Mouse (Mus musculus) spleen, adult 18-20 months (tissue): Measurements from ENCODE around the gene Sema3f.
A peak's percentile ranks its signal among the peaks of the same experiment; 100 is the strongest.

Source experiments
- DNase-seq, 2 experiments: peaks; one replicate each; pipeline ENCODE4 v3.0.0; 2022; ENCODE audit warnings: mixed read lengths in 2 of 2

Sema3f gene

DNA sequence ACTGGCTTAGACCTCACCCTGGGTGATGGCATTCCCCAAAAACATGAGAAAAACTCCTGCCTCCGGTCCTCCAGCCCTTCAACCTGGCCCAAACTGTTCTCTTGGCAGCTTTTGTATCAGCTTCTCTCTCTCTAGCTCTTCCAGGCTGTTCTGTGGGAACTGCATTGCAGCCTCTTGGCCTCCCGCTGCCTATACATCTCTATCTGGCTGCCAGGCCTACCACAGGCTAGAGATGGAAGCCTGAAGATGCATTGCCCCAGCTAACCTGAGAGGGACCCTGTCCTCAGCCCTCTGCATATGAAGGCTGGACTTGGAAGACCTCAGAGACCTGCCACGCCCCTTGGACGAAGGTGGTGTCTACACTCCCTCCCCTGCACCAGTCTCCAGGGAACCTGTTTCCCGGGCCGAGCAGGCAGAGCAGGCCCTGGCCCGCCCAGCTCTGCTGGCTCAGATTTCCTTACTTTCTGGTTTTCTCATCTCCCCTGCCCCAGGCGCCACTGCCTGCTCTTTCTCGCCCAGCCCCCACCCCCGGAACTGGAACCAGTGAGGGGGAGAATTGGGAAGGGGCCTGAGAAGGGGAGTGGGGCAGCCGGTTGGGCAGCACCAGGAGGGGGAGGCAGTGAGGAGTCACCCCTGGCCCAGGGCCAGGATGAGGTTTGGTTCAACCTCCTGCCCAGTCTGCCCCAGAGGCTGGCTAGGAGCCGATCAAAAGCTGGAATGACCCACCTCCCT lies 4.1 kb upstream of the Sema3f start:
- no peak for DNase-seq

DNA sequence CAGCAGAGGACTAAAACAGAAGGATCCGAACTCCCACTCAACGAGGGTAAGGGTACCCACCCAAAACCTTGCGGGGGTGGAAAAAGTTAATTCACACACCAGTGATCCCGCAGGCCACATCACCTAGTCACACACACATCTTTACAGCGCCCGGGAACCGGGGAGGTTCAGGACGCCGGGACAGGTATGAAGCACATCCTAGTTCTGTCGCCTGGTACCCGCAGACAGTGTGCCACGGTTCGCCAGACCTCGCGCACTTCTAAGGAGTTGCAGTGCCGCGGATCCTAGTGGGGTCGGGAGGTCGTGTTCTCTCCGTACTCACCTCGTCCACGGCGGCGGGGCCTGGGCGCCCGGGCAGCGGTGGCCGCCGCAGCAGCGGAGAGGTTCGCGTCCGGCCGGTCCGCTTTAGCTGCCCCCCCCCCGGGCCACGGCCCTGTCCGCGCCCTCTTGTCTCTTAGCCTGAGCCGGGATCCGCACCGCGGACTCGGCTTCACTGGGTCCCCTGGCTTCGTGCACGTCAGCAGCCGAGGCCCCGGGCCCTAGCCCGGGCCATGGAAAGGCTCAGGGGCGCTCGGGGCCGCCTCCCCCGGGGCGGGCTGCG lies 1.1 kb downstream of the Sema3f start:
- DNase-seq = peak in 1 of 2 experiments; percentile 11

DNA sequence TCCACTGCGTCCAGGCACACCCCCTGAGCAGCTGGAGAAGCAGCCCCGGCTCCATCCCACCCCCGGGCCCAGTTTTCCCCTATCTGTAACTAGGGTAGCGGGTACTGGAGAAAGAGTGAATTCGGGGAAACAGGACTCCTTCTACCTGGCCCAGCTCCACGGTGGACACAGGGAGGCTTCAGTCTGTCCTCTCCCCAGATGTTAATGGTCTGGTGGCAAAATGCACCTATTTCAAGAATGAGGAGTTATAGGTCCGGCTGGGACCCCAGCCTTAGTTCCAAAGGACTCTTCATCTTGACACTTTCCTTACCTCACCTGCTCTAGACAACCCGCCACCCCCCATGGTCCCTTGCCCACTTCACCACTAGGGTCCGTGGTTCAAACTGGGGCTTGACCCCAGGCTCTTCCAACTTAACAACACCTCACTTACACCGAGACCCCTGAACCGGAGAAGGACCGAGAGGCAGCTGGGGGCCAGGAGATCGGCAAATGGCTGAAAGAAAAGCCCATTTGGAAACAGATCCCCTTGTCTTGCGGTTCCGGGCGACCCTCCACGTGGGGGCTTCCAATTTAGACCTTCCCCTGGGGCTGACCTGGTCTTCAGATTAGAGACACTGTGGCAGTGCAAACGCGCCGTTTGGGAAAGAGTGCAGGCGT lies 1.7 kb downstream of the Sema3f start:
- no peak for DNase-seq

DNA sequence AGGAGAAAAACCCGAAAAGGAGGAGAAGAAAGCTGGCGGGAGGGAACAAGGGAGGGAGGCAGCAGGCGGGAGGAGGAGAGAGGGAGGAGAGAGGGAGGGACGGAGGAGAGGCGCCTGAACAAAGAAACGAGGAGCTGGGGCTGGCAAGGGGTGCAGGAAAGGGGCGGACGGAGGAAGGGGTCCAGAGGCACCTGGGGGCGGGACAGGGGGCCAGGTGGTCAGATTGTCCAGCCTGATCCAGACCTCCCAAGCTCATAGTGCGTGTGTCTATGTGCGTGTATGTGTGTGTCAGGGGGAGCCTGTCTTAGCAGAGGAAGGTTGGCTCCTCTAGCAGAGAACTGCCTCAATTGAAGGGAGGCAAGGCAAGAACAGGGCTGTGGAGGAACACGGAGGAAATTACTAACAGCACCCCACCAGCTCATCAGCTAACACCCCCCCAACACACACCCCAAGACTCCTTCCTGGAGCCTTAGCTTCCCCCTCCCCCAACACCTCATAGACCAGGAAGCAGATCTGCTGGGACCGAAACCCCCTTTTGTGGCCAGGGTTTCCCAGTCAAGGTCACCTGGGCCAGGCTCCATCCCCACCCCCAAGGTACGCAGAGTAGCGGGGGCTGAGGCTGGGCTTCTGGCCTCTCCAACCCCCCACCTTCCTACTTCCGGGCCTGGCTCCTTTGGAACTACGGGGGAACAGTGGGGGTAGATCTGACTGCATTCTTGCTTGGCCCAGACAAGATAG lies 2.4 kb downstream of the Sema3f start:
- no peak for DNase-seq

DNA sequence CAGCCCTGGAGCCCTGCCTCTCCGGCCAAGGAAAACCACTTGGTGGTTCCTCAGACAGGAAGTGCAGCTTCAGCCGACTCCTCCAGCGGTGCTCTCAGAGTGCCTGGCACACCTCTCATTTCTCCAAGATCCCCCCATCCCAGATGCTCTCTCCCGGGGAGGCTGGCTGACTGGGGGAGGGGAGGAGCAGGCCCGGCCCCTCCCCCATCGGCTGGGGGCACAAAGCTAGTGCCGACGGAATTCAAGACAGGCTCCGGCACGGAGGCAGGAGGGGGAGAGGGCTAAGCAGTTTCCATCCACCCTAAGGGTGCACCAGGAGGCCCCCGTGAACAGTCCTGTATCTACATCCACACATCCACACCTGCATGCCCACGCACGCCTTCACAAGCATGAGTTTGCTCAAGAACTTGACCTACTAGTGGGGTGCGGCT lies 3.5 kb downstream of the Sema3f start:
- no peak for DNase-seq

DNA sequence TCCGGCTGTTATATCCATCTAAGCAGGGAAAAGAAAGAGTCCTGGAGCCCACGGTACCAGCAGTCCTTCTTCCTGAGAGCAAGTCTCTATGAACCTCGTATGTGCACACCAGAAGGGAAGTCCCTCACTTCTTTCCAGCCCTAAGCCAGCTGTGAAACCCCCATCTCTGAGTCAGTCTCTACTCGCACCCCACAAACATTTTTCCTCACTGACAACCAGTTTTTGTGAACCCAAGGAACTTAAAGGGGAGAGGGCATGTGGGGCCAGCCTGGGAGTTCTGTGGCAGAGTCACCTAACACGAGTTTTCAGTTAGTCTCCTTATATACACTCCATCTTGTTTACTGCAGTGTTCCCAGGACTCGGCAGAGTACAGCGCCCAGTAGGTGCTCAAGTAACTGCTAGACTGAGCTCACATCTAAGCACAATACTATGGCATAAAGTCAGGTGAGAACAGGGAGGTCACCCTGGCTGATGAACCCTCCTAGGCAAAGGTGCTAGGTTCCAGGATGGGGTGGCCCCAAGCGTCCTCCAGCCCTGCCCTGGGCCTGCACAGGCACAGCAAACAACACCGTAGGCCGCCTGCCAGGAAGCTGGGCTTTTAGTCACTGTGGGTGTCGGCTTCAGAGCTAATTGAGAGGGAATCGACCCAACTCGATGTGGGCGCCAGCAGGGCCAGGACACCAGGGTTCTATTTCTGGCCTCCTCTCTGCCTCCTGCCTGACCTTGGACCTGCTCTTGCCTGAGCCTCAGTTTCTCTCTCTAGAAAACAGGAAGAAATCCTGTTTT lies 6.7 kb downstream of the Sema3f start:
- no peak for DNase-seq

DNA sequence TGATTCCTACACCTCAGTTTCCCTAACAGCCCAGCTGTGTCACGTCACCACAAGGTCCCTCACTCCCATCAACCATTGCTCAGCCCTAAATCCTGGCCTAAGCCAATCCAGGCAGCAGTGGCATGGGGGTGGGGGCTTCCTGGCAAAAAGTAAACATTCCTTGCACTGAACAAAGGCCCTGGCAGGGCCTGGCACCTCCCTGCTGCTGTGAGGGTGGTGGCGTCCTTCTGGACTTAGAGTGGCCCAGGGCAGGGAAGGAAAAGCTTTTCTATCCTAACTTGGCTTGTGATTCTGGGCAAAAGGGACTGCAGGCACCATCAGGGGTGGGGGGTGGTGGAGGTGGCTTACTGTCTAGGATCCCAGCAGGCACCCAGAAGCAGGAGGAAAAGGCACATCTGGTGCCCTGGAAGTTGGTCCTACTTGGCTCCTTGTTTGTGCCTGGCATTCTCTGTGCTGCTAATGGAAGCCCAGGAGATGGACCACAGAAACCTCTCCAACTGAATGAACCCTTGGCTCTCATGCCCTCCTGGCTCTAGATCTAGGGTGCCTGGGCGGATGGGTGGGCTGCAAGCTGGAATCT lies 7.6 kb downstream of the Sema3f start:
- no peak for DNase-seq

DNA sequence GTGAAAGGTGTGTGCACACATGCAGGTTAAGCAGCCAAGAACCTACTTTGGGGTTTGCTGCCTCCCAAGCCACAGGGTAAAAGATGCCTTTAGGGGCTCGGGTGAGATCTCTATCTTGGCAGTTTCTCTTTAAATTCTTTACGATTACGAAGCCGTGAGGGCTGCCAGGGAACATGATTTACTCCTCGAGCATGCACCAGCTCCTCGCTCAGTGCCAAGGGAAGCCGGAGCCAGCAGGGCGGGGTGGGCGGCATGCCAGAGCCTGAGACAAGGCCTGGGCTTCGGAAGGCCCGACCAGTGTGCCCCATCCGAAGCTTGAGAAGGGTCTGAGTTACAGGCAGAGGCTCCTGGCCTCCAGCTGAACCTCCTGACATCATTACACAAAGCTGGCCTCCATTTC lies 8.7 kb downstream of the Sema3f start:
- no peak for DNase-seq

DNA sequence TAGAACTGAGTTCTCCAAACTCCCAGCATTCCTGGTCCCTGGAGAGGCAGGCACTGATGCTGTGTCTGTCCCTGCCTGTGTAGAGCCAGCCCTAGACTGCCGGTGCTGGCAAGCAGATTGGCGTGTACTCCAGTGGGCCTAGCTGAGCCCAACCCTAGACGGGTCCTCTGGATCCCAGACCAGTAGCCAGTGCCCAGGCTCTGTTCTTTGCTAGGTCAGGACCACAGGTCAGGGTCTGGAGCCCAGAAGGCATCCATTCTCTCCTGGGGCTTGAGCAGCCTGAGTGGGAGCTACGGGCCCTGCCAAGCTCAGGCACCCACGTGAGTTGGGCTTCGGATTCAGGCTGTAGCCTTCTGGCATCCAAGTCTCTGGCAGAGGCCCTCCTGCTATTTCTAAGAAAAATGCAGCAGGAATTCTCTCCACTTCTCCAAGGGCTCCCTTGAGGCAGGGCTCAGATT lies 10.1 kb downstream of the Sema3f start:
- DNase-seq = no peak

DNA sequence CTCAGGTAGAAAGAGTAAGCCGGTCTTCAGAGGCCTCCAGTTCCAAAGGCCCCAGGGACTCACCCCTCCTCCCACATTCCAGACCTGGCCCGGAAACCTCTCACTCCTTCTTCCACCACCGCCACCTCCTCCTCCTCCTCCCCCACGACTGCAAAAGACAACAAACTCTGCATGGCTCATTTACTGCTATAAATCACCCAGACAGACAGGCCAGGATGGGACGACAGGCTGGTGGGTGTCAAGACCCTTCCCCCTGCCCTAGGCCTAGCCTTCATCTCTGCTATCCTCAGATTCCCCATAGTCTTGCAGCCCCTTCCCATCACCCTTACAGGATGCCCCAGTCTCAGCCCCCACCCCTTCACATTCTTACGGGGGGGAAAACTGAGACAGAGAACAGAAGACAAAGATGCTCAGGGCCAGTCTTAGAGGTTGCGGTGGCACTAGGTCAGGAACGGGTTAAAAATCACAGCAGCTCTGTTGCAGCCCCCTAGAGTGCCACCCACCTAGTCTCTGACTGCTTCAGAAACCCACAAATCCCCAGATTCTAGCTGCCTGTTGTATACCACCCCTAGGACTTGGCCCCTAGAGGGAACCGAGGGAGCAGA lies 10.8 kb downstream of the Sema3f start:
- DNase-seq = no peak

DNA sequence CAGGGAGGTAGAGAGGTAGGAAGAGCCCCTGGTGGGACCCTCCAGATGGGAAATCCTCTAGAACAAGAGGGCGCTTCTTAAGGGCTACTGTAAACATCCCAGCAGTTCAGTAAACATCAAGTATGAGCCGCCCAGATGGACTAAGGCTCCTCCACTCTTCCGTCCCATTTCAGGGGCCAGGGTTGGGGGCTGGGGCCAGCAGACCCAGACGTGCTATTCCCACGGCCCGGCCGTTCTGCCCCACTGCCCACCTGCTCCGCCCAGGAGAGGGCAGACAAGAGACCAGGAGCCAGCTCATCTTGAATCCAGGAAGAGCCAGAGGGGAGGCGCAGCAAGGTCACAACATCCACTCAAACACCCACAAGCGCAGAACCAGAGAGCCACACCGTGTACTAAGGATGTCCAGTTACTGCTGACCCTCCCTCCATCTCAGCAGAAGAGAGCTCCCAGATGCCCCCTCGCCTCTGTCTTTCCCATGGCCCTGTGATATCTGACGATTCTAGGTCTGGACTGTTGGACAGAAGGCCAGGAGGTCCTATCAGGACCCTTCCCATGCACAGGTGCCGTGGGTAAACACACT lies 11.6 kb downstream of the Sema3f start:
- DNase-seq = no peak

DNA sequence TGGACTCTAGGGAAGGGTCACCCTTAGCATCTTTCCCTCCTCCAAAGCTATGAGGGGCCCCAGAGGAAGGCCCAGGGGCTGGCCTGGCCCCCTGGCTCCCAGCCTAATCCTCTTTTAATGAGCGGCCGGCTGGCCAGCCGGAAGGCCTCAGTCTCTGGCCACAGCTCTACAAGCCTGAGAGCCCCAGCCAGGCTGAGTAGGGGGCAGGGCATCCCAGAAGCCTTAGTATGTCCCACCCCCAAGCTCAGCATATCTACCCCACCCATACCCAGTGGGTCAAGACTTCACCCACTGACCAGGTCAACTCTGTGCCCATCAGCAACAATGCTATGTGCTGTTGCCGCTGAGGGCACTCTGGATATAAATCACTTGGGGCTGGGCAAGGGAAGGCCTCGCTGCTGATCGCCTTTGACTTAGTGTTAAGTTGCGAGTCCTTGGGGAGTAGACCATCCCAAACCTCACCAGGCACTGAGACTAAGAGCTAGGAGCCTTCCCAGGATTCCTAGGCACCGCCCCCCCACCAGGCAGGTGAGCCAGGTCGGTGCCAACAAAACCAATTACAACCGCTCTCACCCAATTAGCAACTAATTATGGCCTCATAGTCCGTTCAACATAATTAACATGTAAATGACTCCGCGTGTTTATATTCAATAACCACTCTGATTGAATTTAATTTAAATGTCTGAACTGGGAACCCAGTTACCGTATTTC lies 12.3 kb downstream of the Sema3f start:
- no peak for DNase-seq

DNA sequence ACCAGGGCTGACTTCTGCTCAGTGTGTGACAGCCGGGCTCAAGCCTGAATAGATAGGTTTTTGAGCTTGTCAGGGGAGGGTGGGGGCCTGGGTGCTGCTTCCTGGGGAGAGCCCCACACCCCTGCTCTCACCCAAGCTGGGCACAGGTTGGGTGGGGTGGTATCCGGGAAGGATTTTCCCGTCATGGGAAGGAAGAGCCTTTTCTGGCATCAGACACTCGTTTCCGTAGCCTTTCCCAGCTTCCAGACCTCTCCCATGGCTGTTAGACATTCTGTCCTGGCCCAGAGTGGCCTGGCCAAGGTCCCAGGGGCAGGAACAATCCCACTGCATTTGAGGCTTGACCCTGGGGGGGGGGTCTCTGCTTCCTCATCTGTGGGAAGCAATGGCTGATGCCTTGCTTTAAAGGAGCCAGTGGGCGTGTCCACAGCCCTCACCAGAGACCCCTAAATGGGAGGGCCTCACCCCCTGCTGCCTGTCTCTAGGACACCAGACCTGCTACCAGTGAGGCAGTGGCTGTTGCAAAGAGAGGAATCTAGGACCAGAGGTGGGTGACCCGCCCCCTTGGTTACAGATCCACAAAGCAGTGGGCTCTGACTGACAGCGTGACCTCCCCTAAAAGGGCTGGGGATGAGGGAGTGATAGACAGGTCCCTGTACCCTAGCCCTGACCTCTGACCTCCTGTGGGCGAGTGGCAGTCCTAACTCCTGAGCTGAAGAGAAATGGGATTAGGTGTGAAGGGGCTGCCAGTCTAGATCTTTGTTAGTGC lies 13.2 kb downstream of the Sema3f start:
- DNase-seq = no peak

DNA sequence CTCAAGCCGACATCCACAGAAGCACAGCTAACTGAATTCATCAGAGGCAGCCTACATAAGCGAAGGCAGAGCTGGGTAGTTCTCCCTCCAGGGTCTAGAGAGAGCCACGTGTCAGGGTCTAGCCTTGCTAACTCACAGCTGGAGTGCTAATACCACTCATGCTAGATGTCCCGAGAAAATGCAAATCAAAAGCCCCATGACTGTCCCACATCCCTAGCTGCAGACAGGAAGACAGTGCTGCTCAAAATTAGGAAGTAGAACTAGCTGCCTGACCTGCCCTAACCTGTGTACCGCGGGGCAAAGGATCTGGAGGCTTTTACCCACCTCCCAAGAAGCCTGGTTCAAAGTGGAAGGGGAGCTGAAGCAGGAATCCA lies 14.2 kb downstream of the Sema3f start:
- DNase-seq = no peak

DNA sequence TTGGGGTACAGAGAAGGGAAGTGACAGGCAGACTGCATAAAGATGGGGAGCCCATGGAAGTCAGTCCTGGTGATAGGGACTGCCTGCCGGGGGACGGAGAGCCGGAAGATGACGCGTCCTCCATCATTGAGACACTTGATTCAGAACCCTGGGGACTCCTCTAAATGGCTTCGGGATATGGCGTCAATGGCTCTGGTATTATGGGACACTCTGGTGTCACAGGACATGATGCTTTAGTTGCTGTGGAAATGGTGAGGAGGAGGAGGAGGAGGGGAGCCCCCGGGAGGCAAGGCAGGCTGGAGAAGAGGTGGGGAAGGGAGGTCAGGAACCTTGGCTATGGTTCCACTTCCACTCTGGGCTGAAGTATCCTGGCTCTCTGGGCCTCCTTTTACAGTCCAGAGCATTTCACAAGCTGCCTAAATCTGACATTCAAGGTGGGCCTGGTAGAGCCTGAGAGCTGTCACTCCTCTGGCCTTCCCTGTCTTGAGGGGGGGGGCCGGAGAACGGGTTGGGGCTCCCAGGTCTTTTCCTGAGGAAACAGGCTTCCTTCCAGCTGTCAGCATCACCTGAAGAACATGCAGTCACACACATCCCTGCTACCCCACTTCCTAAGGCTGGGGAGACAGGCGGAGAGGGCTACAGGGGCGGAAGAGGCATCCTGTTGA lies 14.7 kb downstream of the Sema3f start:
- no peak for DNase-seq

DNA sequence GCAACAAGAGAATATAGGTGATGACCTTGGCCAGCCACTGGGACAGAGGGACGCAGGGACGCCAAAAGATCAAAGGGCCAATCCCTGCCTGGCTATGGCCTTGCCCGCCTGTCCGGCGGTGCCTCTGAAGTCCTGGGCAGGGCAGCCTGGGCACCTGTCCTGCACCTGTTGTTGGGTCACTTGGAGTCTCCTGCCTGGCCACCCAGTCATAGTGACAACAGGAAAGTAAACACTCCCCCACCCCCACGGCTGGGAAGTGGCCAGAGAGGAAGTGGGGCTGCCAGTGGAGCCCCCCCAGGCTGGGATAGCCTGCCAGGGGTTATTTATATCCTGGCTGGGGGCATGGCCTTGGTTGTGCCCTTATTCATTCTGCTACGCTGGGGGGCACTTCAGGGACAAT lies 15.6 kb downstream of the Sema3f start:
- DNase-seq = no peak

DNA sequence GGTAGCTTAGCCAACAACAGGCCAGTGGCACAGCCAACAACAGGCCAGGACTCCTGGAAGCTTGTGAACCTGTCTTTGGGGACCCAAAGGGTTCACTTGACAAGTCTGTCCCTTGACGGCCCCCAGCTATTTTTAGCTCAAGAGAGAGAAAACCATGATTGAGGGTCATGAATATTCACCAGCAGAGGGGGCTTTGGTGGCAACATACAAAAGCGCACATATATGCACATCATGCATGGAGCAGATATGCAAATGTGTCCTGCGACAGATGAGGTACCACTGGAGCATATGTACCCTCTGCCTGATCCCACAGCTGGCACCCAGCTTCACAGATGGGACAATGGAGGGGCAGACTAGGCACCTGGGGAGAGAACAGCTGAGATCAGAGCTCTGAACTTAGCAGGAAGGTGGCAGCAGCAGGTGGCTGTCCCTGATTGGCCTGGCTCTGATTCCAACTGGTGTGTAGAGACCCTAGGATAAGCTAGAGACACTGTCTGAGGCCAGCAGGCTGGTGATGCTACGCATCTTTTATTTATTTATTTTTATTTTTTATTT lies 16.8 kb downstream of the Sema3f start:
- no peak for DNase-seq

DNA sequence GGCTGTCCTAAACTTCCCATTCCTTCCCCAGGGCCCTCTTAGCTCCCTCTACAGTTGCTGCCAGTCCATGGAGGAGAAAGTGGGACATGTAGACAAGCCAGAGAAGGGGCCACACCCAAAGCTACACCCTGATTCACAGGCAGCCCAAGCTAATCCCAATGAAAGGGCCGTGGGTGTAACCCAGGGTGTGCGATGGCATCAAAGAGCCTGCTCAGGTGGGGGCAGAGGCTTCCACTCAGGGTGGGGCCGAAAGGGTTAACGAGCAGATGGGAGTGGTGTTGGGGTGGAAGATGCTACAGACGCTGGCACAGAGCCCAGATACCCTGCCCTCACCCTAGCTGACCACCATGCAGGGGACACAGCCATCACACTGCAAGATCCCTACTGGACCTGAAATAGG lies 17.5 kb downstream of the Sema3f start:
- no peak for DNase-seq

DNA sequence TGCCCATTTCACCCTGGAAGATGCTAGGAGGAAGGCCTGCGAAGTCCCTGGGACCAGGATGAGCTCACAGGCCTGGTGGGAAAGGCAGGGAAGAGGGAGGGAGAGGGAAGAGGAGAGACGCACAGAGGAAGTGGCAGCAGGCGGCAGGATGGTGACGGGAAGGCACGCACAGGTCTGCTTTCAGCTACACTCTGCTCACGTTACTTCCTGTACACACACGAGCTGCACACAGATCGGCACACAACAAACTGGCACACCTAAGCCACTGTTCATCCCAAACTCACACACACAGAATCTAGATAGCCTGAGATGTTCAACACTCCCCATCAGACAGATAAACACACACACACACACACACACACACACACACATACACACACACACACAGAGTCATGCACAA lies 19.9 kb downstream of the Sema3f start:
- no peak for DNase-seq
